Mouse (Mus musculus) kidney, adult 2 months (tissue): ENCODE measurements around the gene Erg. TPM values are rescaled to one million over a fixed set of nuclear protein-coding genes. Genes with fewer than 3 reads are reported as not detected.
A peak's percentile ranks its signal among the peaks of the same experiment; 100 is the strongest.

ENCODE experiments used
- DNase-seq: peaks from one replicate; pipeline ENCODE4 v3.0.0; 2021
- H3K27ac ChIP-seq: fragments of 200-500 bp; 2 replicates; pipeline ENCODE4 v1.5.1; 2012; ENCODE audit warnings: low read depth, low read length, control low read depth, inconsistent platforms; ENCODE audit not compliant: insufficient read depth
- H3K27me3 ChIP-seq: fragments of 200-500 bp; replicated peaks from 2 replicates; pipeline ENCODE4 v1.6.1; 2012; ENCODE audit warnings: mild to moderate bottlenecking, moderate library complexity, low read length, inconsistent platforms; ENCODE audit not compliant: control insufficient read depth, insufficient read depth
- H3K36me3 ChIP-seq: fragments of 200-500 bp; 2 replicates; pipeline ENCODE4 v1.6.1; 2012; ENCODE audit warnings: mild to moderate bottlenecking, moderate library complexity, low read length, inconsistent platforms; ENCODE audit not compliant: control insufficient read depth, insufficient read depth
- H3K4me1 ChIP-seq: fragments of 200-500 bp; 2 replicates; pipeline ENCODE4 v1.6.1; 2011; ENCODE audit warnings: low read length; ENCODE audit not compliant: control insufficient read depth, insufficient read depth
- H3K4me3 ChIP-seq: fragments of 200-500 bp; 2 replicates; pipeline ENCODE4 v1.5.1; 2011; ENCODE audit warnings: mild to moderate bottlenecking, low read depth, low read length, control low read depth; ENCODE audit not compliant: insufficient read depth
- CTCF ChIP-seq: fragments of 200-500 bp; conservative IDR thresholded peaks from 2 replicates; pipeline ENCODE4 v1.5.1; 2011; ENCODE audit warnings: low read depth, mild to moderate bottlenecking, control low read depth, low read length, moderate library complexity, mixed read lengths; ENCODE audit not compliant: insufficient read depth, insufficient read length
- POLR2A ChIP-seq: fragments of 200-500 bp; IDR thresholded peaks from one replicate; pipeline ENCODE4 v1.6.1; 2011; ENCODE audit warnings: low read depth, low read length, control low read depth
- WGBS: fragments of 180-500 bp; shearing (Covaris S2); methylation state at CpG from one replicate; pipeline ENCODE4 v1.1.7; 2018; 5-methylcytosine and 5-hydroxymethylcytosine counted together
- polyA plus RNA-seq: library from polyadenylated mRNA; depleted of rRNA; stranded (reverse); fragments of >200 nt; gene quantifications from 2 replicates; pipeline ENCODE4 v1.2.3, GENCODE M21; 2012

Gene Erg
- polyA plus RNA-seq, 1 experiment = 20.0 TPM

- H3K4me3 ChIP-seq = no peak overlapping the region
- TF ChIP-seq POLR2A (no peak), CTCF (peak; percentile 82)
Measured at GRCm38 (mm10) chr16:95615579-95615978, 29.2 kb upstream of the Erg start.

GRCm38 (mm10) chr16:95614482-95614881 lies 28.1 kb upstream of the Erg start:
- DNase-seq = no peak
- WGBS = 97% methylated on average over 2 of the region's 2 CpGs
- no peaks in the 10 kb centered on the region for H3K36me3 ChIP-seq

More at GRCm38 (mm10) chr16:95615579-95615978, 29.2 kb upstream of the Erg start:
- H3K27me3 ChIP-seq = no peaks in the 10 kb centered on the region
- DNase-seq = peak; percentile 27
- no peak overlapping the region for H3K27ac ChIP-seq
- WGBS = 48% methylated on average over 6 of the region's 6 CpGs
- H3K36me3 ChIP-seq = no peaks in the 10 kb centered on the region
- no peaks in the 10 kb centered on the region for H3K4me1 ChIP-seq

GRCm38 (mm10) chr16:95611982-95612746 lies 25.8 kb upstream of the Erg start:
- 57% methylated on average over 20 of the region's 20 CpGs for WGBS
- no peak overlapping the region for H3K4me3 ChIP-seq

More at GRCm38 (mm10) chr16:95614482-95614881, 28.1 kb upstream of the Erg start:
- Histone ChIP-seq H3K27me3 (no peaks in the 10 kb centered on the region), H3K4me1 (no peaks in the 10 kb centered on the region), H3K27ac (no peak overlapping the region), H3K4me3 (no peak overlapping the region)
- TF ChIP-seq CTCF (no peak), POLR2A (no peak)

DNA sequence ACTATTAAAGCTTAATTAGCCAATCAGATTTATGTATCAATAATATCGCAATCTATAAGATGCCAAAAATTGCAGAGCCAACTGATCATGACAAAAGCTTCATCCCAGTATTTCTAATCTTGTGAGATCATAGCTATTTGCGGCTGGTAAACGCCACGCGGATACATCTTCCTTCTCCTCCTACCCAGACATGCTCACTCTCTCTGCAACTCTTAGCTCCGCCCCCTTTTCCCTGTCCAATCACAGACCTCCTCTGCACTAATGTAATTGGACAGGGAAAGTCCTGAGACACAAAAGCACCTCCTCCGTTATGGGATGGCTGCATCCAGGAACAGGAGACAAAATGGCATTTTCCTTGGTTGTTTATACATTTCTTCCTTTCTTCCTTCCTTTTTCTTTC lies 22.2 kb upstream of the Erg start:
- H3K27ac ChIP-seq = no peak overlapping the region
- TF ChIP-seq POLR2A = no peak
- no peak for TF ChIP-seq CTCF
- no peaks in the 10 kb centered on the region for H3K4me1 ChIP-seq
- no peak overlapping the region for H3K4me3 ChIP-seq
- WGBS = 84% methylated on average over 7 of the region's 7 CpGs
- no peaks in the 10 kb centered on the region for H3K27me3 ChIP-seq
- DNase-seq = no peak
- no peaks in the 10 kb centered on the region for H3K36me3 ChIP-seq

More at GRCm38 (mm10) chr16:95611982-95612746, 25.8 kb upstream of the Erg start:
- no peak for TF ChIP-seq POLR2A
- TF ChIP-seq CTCF = no peak
- H3K27ac ChIP-seq = no peak overlapping the region
- no peaks in the 10 kb centered on the region for H3K27me3 ChIP-seq
- H3K4me1 ChIP-seq = no peaks in the 10 kb centered on the region
- H3K36me3 ChIP-seq = no peaks in the 10 kb centered on the region
- DNase-seq = no peak

GRCm38 (mm10) chr16:95605304-95605703 lies 18.9 kb upstream of the Erg start:
- peak; percentile 66 for DNase-seq
- 15% methylated on average over 7 of the region's 7 CpGs for WGBS

GRCm38 (mm10) chr16:95602504-95602903 lies 16.1 kb upstream of the Erg start:
- WGBS = 37% methylated on average over 5 of the region's 5 CpGs
- DNase-seq = no peak
- no peaks in the 10 kb centered on the region for H3K27me3 ChIP-seq

More at GRCm38 (mm10) chr16:95605304-95605703, 18.9 kb upstream of the Erg start:
- Histone ChIP-seq H3K4me1 (0 out of 2 replicates have a peak, but pooled peaks cover 4% of the 10 kb centered on the region), H3K36me3 (no peaks in the 10 kb centered on the region), H3K27ac (no peak overlapping the region), H3K27me3 (no peaks in the 10 kb centered on the region), H3K4me3 (no peak overlapping the region)
- TF ChIP-seq CTCF (peak; percentile 76), POLR2A (no peak)

GRCm38 (mm10) chr16:95601807-95602206 lies 15.4 kb upstream of the Erg start:
- H3K36me3 ChIP-seq = no peaks in the 10 kb centered on the region
- TF ChIP-seq POLR2A = no peak
- TF ChIP-seq CTCF = no peak
- WGBS = 55% methylated on average over 4 of the region's 4 CpGs
- no peak overlapping the region for H3K27ac ChIP-seq
- no peaks in the 10 kb centered on the region for H3K27me3 ChIP-seq
- DNase-seq = no peak
- H3K4me3 ChIP-seq = no peak overlapping the region
- H3K4me1 ChIP-seq = 0 out of 2 replicates have a peak, but pooled peaks cover 4% of the 10 kb centered on the region

More at GRCm38 (mm10) chr16:95602504-95602903, 16.1 kb upstream of the Erg start:
- Histone ChIP-seq H3K4me3 (no peak overlapping the region), H3K27ac (no peak overlapping the region), H3K4me1 (0 out of 2 replicates have a peak, but pooled peaks cover 4% of the 10 kb centered on the region), H3K36me3 (no peaks in the 10 kb centered on the region)
- TF ChIP-seq POLR2A (no peak), CTCF (no peak)
